ENCODE assay signal across 21 mouse cellular contexts in the genomic region with DNA sequence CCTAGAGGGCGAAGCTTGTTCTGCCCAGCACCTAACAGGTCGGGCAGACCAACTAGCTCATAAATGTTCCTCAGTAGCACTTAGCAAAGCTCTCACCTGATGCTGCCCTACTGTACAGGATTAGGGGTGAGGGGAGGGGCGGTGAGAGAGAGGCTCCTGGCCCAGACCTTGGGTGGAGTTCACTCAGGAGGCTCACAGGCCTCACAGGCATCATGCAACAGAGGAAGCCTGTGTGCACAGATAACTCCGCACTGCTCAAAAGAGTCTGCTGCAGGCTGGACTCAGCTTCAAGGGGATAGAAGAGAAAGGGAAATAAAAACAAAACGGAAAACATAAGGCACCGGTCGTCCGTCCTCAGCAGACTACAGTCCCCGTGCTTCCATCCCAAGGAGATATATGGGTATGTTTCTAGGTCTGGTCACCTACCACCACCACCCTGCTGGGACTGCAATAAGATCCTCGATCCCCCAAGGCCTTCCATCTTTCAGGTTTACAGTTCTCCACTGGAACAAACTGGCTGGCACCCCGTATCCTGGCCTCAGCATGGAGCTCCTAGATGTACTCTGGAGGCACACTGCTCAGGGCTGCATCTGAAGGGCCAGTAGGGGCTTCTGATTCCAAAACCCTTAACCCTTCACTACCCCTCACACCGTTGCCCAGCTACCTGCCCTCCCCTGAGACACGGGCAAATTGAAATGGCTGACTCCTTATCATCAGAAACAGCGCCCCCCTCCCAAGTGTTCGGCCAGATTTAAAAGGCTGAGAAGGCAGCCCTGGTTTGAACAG.
DNase-seq lines count a peak whose midpoint lies in the region; ATAC-seq and TF ChIP-seq lines count a peak whose summit lies in the region.
"Had no signal": no experiment of that assay in that cellular context is flagged by ENCODE, and none has a peak within 500 bp of the region (broad histone marks: within the 10 kb centered on the region; RNA-seq: fewer than 3 reads in every experiment).

No protein-coding gene starts in this region.

- no peak for DNase-seq in hindbrain, postnatal 0 days (ENCODE audit: low spot score)
- no peak for DNase-seq in hindbrain, embryonic 11.5 days (ENCODE audit: low spot score)
- no peak for DNase-seq in forebrain, embryonic 10.5 days (ENCODE audit: extremely low spot score, low spot score)
- DNase-seq in cerebellum, adult 18-20 months = no peak
- DNase-seq in T-cell, adult 2 months (ENCODE audit: low spot score) = no peak
- DNase-seq: cerebellum, adult 11 months; cerebellum, postnatal 36 days; gastrocnemius, adult 2 months; heart, postnatal 36 days; kidney, postnatal 4 days; lung, adult 2 months; lung, postnatal 14 days had no signal

- 56% methylated on average over 15 of the region's 15 CpGs for WGBS in hindbrain, postnatal 0 days
- WGBS in hindbrain, embryonic 11.5 days = 50% methylated on average over 15 of the region's 15 CpGs
- 49% methylated on average over 15 of the region's 15 CpGs for WGBS in forebrain, embryonic 10.5 days
- WGBS in forebrain, embryonic 16.5 days = 37% methylated on average over 15 of the region's 15 CpGs

- no peak overlapping the region for H3K4me2 ChIP-seq in hindbrain, postnatal 0 days (ENCODE audit: low read depth, low read length)
- no peak overlapping the region for H3K4me2 ChIP-seq in hindbrain, embryonic 11.5 days (replicated peaks; ENCODE audit: low read depth, low read length)
- no peak overlapping the region for H3K4me2 ChIP-seq in forebrain, embryonic 16.5 days (ENCODE audit: low read length)
- H3K4me2 ChIP-seq: heart, embryonic 15.5 days; limb, embryonic 15.5 days had no signal

- H3K36me3 ChIP-seq in hindbrain, postnatal 0 days (ENCODE audit: insufficient read depth, low read length) = no peaks in the 10 kb centered on the region
- H3K36me3 ChIP-seq in hindbrain, embryonic 11.5 days (ENCODE audit: control insufficient read depth, insufficient read depth, low read length) = no peaks in the 10 kb centered on the region
- no peaks in the 10 kb centered on the region for H3K36me3 ChIP-seq in ES-Bruce4 (ENCODE audit: control insufficient read depth, insufficient read depth, low read length, poor library complexity, severe bottlenecking)
- no peaks in the 10 kb centered on the region for H3K36me3 ChIP-seq in forebrain, embryonic 10.5 days (replicated peaks)
- no peaks in the 10 kb centered on the region for H3K36me3 ChIP-seq in forebrain, embryonic 16.5 days (ENCODE audit: control insufficient read depth, insufficient read depth)
- H3K36me3 ChIP-seq: heart, embryonic 15.5 days; limb, embryonic 15.5 days had no signal

- TF ChIP-seq EP300 in ES-Bruce4 (IDR thresholded peaks at IDR 0.05; ENCODE audit: insufficient read depth, low read depth, low read length) = no peak

- no peak overlapping the region for H3K27ac ChIP-seq in hindbrain, postnatal 0 days
- H3K27ac ChIP-seq in hindbrain, embryonic 11.5 days (ENCODE audit: low read depth, low read length) = no peak overlapping the region
- H3K27ac ChIP-seq in ES-Bruce4 (ENCODE audit: insufficient read depth, low read length) = no peak overlapping the region
- peak overlapping the region; percentile 80 for H3K27ac ChIP-seq in forebrain, embryonic 10.5 days
- H3K27ac ChIP-seq in forebrain, embryonic 16.5 days (ENCODE audit: low read length) = peak overlapping the region; percentile 68
- H3K27ac ChIP-seq: gastrocnemius, adult 2 months; heart, embryonic 15.5 days; left cerebral cortex, adult 2 months; limb, embryonic 15.5 days; stomach, postnatal 0 days had no signal

- no peak for TF ChIP-seq CTCF in hindbrain, postnatal 0 days (IDR thresholded peaks at IDR 0.05; ENCODE audit: low read depth)
- TF ChIP-seq CTCF in ES-Bruce4 (IDR thresholded peaks at IDR 0.05; ENCODE audit: low read depth, low read length) = peak; percentile 11

- H3K9ac ChIP-seq in hindbrain, postnatal 0 days (replicated peaks; ENCODE audit: low read length) = no peak overlapping the region
- H3K9ac ChIP-seq in hindbrain, embryonic 11.5 days (ENCODE audit: low read depth, low read length) = no peak overlapping the region
- H3K9ac ChIP-seq in ES-Bruce4 (ENCODE audit: low read depth, poor library complexity, severe bottlenecking) = no peak overlapping the region
- H3K9ac ChIP-seq in forebrain, embryonic 16.5 days (replicated peaks; ENCODE audit: low read depth, low read length) = 0 out of 2 replicates have a peak overlapping the region, but pooled peaks have one; percentile 14
- H3K9ac ChIP-seq: heart, embryonic 15.5 days; limb, embryonic 15.5 days had no signal

- no peak for TF ChIP-seq POLR2A in ES-Bruce4 (IDR thresholded peaks at IDR 0.05; ENCODE audit: insufficient read depth, low read length)

- H3K4me3 ChIP-seq in hindbrain, postnatal 0 days (ENCODE audit: low read length) = no peak overlapping the region
- no peak overlapping the region for H3K4me3 ChIP-seq in hindbrain, embryonic 11.5 days (ENCODE audit: low read depth, low read length)
- H3K4me3 ChIP-seq in ES-Bruce4 (ENCODE audit: low read depth, low read length) = no peak overlapping the region
- 0 out of 2 replicates have a peak overlapping the region, but pooled peaks have one; percentile 3 for H3K4me3 ChIP-seq in forebrain, embryonic 10.5 days
- no peak overlapping the region for H3K4me3 ChIP-seq in forebrain, embryonic 16.5 days (replicated peaks; ENCODE audit: low read length)
- H3K4me3 ChIP-seq: gastrocnemius, adult 2 months; heart, embryonic 15.5 days; left cerebral cortex, adult 2 months; limb, embryonic 15.5 days had no signal

- ATAC-seq in hindbrain, postnatal 0 days = peak; percentile 8; the same call in 1 of the 2 replicates
- ATAC-seq in hindbrain, embryonic 11.5 days (ENCODE audit: low FRiP score) = no peak
- ATAC-seq in forebrain, embryonic 16.5 days = peak; percentile 39
- ATAC-seq in frontal cortex, adult (ENCODE audit: low TSS enrichment) = no peak
- ATAC-seq: CD4-positive, CD25-positive, alpha-beta regulatory T cell, adult 4 months; intestine, embryonic 16.5 days had no signal

- H3K9me3 ChIP-seq in hindbrain, postnatal 0 days (ENCODE audit: low read length) = no peaks in the 10 kb centered on the region
- H3K9me3 ChIP-seq in hindbrain, embryonic 11.5 days (ENCODE audit: control insufficient read depth, low read length) = no peaks in the 10 kb centered on the region
- H3K9me3 ChIP-seq in ES-Bruce4 (replicated peaks; ENCODE audit: control insufficient read depth, insufficient read depth, low read length, poor library complexity, severe bottlenecking) = no peaks in the 10 kb centered on the region
- H3K9me3 ChIP-seq in forebrain, embryonic 10.5 days = no peaks in the 10 kb centered on the region
- no peaks in the 10 kb centered on the region for H3K9me3 ChIP-seq in forebrain, embryonic 16.5 days (ENCODE audit: control insufficient read depth, low read length)
- H3K9me3 ChIP-seq: heart, embryonic 15.5 days; limb, embryonic 15.5 days had no signal

- H3K4me1 ChIP-seq in hindbrain, postnatal 0 days (ENCODE audit: insufficient read depth, low read length) = no peaks in the 10 kb centered on the region
- H3K4me1 ChIP-seq in hindbrain, embryonic 11.5 days (replicated peaks; ENCODE audit: control insufficient read depth, insufficient read depth, low read length) = peaks cover 8% of the 10 kb centered on the region; the same call in 1 of the 2 replicates
- peaks cover 7% of the 10 kb centered on the region for H3K4me1 ChIP-seq in ES-Bruce4 (ENCODE audit: control insufficient read depth, insufficient read depth, low read length)
- H3K4me1 ChIP-seq in forebrain, embryonic 10.5 days = peaks cover 85% of the 10 kb centered on the region
- H3K4me1 ChIP-seq in forebrain, embryonic 16.5 days (replicated peaks; ENCODE audit: control insufficient read depth, insufficient read depth, low read length) = peaks cover 13% of the 10 kb centered on the region
- H3K4me1 ChIP-seq: heart, embryonic 15.5 days had no signal

- H3K27me3 ChIP-seq in hindbrain, postnatal 0 days (ENCODE audit: insufficient read depth, low read length) = peaks cover 64% of the 10 kb centered on the region
- peaks cover 91% of the 10 kb centered on the region for H3K27me3 ChIP-seq in hindbrain, embryonic 11.5 days (ENCODE audit: control insufficient read depth, insufficient read depth, low read length)
- no peaks in the 10 kb centered on the region for H3K27me3 ChIP-seq in ES-Bruce4 (ENCODE audit: control insufficient read depth, insufficient read depth, low read length, poor library complexity, severe bottlenecking)
- H3K27me3 ChIP-seq in forebrain, embryonic 10.5 days (ENCODE audit: poor library complexity, severe bottlenecking) = peaks cover 98% of the 10 kb centered on the region
- H3K27me3 ChIP-seq in forebrain, embryonic 16.5 days (replicated peaks; ENCODE audit: control insufficient read depth, insufficient read depth, low read length) = no peaks in the 10 kb centered on the region; the same call in 1 of the 2 replicates

Comparison
In these comparisons a context has a peak if more than half of its experiments do, and no peak if none do; other contexts are left out.
1. ATAC-seq: peak in hindbrain, postnatal 0 days (single experiment) and forebrain, embryonic 16.5 days (single experiment); none in hindbrain, embryonic 11.5 days (single experiment) and frontal cortex, adult (single experiment).
2. H3K27ac ChIP-seq: peak in forebrain, embryonic 10.5 days (single experiment) and forebrain, embryonic 16.5 days (single experiment); none in hindbrain, postnatal 0 days (single experiment), hindbrain, embryonic 11.5 days (single experiment) and ES-Bruce4 (single experiment).